Mouse (Mus musculus) lung, embryonic 15.5 days (tissue): ENCODE results near the gene Sarm1. TPM values are rescaled to one million over a fixed set of nuclear protein-coding genes. Genes with fewer than 3 reads are reported as not detected.

Source experiments
- ATAC-seq: fragments of 200-750 bp; cut with Nextera tagmentation; 2 replicates; pipeline ENCODE4 v1.8.0; 2017; ENCODE audit warnings: moderate number of reproducible peaks, borderline replicate concordance; ENCODE audit not compliant: low FRiP score, low TSS enrichment; ENCODE audit errors: extremely low read depth
- H3K27ac ChIP-seq: fragments of 300-500 bp; sonication (generic); 2 replicates; pipeline ENCODE4 v1.5.1; 2015; ENCODE audit warnings: moderate library complexity, mild to moderate bottlenecking, inconsistent platforms
- H3K27me3 ChIP-seq: fragments of 300-500 bp; sonication (generic); 2 replicates; pipeline ENCODE4 v1.6.1; 2015; ENCODE audit warnings: inconsistent platforms
- H3K36me3 ChIP-seq: fragments of 300-500 bp; sonication (generic); 2 replicates; pipeline ENCODE4 v1.6.1; 2015; ENCODE audit warnings: inconsistent platforms
- H3K4me1 ChIP-seq: fragments of 300-500 bp; sonication (generic); 2 replicates; pipeline ENCODE4 v1.6.1; 2015; ENCODE audit warnings: inconsistent platforms
- H3K4me2 ChIP-seq: fragments of 300-500 bp; sonication (generic); 2 replicates; pipeline ENCODE4 v1.6.1; 2015; ENCODE audit warnings: inconsistent platforms, mild to moderate bottlenecking, moderate library complexity
- H3K4me3 ChIP-seq: fragments of 300-500 bp; sonication (generic); 2 replicates; pipeline ENCODE4 v1.5.1; 2015; ENCODE audit warnings: mild to moderate bottlenecking, inconsistent platforms
- H3K9ac ChIP-seq: fragments of 300-500 bp; sonication (generic); 2 replicates; pipeline ENCODE4 v1.6.1; 2015; ENCODE audit warnings: inconsistent platforms
- H3K9me3 ChIP-seq: fragments of 300-500 bp; sonication (generic); 2 replicates; pipeline ENCODE4 v1.6.1; 2016; ENCODE audit warnings: inconsistent platforms
- WGBS: fragments of 180-500 bp; shearing (Covaris S2); methylation state at CpG from one replicate; pipeline ENCODE4 v1.1.7; 2015; 5-methylcytosine and 5-hydroxymethylcytosine counted together
- polyA plus RNA-seq: library from polyadenylated mRNA; unstranded; fragments of >200 nt; fragmentation: Nextera tagmentation; extraction: Ambion mirVana; gene quantifications from 2 replicates; pipeline ENCODE4 v1.2.1, GENCODE M21; 2015

The Sarm1 gene
- polyA plus RNA-seq, 1 experiment from 2014 or later = 0.91 TPM

DNA sequence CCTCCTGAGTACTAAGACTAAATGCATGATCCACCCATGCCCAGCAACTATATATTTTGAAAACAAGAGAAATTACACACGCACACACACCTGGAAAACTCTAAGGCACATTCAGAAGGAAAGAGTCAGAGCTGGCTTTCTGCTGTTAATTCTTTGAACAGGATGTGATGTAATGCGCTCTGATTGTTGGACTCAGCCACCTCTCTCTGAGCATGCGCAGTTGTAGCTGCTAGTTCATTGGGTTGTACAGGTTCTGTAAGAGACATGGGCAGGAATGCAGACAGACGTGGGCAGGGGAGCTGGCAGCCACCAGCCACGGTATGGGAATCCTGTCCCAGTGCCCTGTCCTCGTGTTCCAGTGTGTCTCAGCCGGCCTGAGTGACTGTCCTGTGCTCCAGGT is 43.3 kb downstream of the Sarm1 start:
- Histone ChIP-seq H3K4me3 (no peak overlapping the region), H3K36me3 (no peaks in the 10 kb centered on the region), H3K27ac (no peak overlapping the region), H3K9ac (no peak overlapping the region), H3K27me3 (peaks cover 5% of the 10 kb centered on the region; the same call in 1 of the 2 replicates), H3K4me2 (no peak overlapping the region), H3K4me1 (no peaks in the 10 kb centered on the region), H3K9me3 (no peaks in the 10 kb centered on the region)
- WGBS = 62% methylated on average over 7 of the region's 7 CpGs
- no peak for ATAC-seq

DNA sequence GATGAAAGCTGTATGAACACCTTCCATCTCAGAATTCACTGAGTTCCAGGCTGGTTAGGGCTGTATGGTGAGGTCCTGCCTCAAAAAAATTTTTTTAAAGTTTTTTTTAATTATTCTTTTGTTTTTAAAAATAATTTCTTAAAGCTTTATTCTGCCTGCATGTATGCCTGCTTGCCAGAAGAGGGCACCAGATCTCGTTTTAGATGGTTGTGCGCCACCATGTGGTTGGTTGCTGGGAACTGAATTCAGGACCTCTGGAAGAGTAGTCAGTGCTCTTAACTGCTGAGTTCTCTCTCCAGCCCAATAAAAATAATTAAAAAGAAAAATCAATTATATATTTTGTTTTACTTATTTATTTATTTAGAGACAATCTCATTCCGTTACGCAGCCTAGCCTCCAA is 43.9 kb downstream of the Sarm1 start:
- Histone ChIP-seq H3K4me1 (no peaks in the 10 kb centered on the region), H3K4me3 (no peak overlapping the region), H3K9ac (no peak overlapping the region), H3K27me3 (peaks cover 5% of the 10 kb centered on the region; the same call in 1 of the 2 replicates), H3K9me3 (no peaks in the 10 kb centered on the region), H3K27ac (no peak overlapping the region), H3K4me2 (no peak overlapping the region), H3K36me3 (no peaks in the 10 kb centered on the region)
- ATAC-seq = no peak
- 18% methylated on average over 4 of the region's 4 CpGs for WGBS

DNA sequence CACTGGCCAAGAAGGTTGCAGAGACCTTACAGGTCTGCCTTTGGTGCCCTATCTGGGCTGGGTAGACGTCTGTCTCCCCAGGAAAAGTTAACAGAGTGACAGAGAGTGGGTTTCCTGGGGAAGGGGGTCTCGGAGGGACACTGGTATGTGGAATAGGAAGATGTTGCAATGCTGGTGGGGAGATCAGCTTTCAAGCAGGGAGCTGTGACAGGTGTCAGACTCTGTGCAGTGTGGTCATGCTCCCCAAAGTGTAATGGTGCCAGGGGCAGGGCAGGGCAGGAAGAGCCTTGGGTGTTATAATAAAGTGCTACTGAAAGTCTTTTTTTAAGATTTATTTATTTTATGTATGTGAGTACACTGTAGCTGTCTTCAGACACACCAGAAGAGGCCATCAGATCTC is 47.2 kb downstream of the Sarm1 start:
- H3K4me3 ChIP-seq = no peak overlapping the region
- WGBS = 34% methylated on average over 2 of the region's 2 CpGs
- no peaks in the 10 kb centered on the region for H3K9me3 ChIP-seq
- ATAC-seq = no peak
- no peaks in the 10 kb centered on the region for H3K36me3 ChIP-seq
- H3K4me1 ChIP-seq = no peaks in the 10 kb centered on the region
- H3K27ac ChIP-seq = no peak overlapping the region
- H3K9ac ChIP-seq = no peak overlapping the region
- no peaks in the 10 kb centered on the region for H3K27me3 ChIP-seq
- no peak overlapping the region for H3K4me2 ChIP-seq

DNA sequence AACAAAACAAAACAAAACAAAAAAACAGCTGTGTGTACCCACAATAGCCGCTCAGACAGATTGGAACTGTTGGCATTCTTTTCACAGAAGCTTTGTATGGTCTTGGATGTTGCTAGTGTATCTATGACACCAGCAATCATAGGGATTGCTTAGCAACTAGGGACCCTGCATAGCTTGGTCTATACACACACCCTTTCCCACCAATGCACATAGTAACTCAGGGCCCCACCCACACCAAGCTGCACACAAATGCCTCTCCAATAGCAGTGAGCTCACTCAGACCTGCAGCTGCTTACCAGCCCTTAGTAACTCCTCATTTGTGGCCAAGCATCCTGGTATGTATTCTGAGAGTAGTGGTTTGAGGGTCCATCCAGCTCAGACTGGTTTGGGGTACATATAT is 49.3 kb downstream of the Sarm1 start:
- Histone ChIP-seq H3K9ac (no peak overlapping the region), H3K4me3 (no peak overlapping the region), H3K9me3 (no peaks in the 10 kb centered on the region), H3K4me1 (no peaks in the 10 kb centered on the region), H3K27ac (no peak overlapping the region), H3K27me3 (no peaks in the 10 kb centered on the region), H3K4me2 (no peak overlapping the region), H3K36me3 (no peaks in the 10 kb centered on the region)
- no peak for ATAC-seq
- WGBS = 86% methylated on average over 1 of the region's 1 CpGs

DNA sequence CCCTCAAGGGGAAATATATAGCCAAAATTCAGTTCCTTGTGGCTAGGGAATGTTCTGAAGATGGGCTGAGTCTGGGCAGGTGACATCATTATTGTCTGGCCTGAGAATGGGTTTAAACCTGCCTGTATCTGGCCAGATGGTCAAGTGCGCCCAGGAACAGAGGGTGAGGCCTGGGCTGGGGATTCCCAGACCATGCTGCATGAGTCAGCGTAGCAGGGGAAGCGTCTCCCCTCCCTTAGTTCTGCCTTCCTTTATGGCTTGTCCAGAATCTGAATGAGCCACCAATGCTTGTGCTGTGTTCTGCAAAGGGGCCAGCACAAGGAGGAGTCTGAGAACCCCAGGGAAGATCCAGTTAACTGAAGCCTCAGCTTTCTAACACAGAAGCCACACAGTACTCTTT is 50.4 kb downstream of the Sarm1 start:
- 65% methylated on average over 3 of the region's 3 CpGs for WGBS
- no peaks in the 10 kb centered on the region for H3K4me1 ChIP-seq
- H3K4me3 ChIP-seq = no peak overlapping the region
- H3K27ac ChIP-seq = no peak overlapping the region
- no peaks in the 10 kb centered on the region for H3K36me3 ChIP-seq
- H3K9ac ChIP-seq = no peak overlapping the region
- no peak overlapping the region for H3K4me2 ChIP-seq
- H3K9me3 ChIP-seq = no peaks in the 10 kb centered on the region
- H3K27me3 ChIP-seq = no peaks in the 10 kb centered on the region
- ATAC-seq = no peak

- Histone ChIP-seq H3K4me3 (no peak overlapping the region), H3K4me2 (no peak overlapping the region), H3K36me3 (no peaks in the 10 kb centered on the region), H3K27ac (no peak overlapping the region), H3K27me3 (no peaks in the 10 kb centered on the region), H3K9me3 (no peaks in the 10 kb centered on the region), H3K4me1 (no peaks in the 10 kb centered on the region), H3K9ac (no peak overlapping the region)
- WGBS = 68% methylated on average over 5 of the region's 5 CpGs
- no peak for ATAC-seq
Measured at GRCm38 (mm10) chr11:78443115-78443514, 54.4 kb downstream of the Sarm1 start.

GRCm38 (mm10) chr11:78438399-78438930 is 59.1 kb downstream of the Sarm1 start:
- Histone ChIP-seq H3K27ac (no peak overlapping the region), H3K9ac (no peak overlapping the region), H3K4me3 (no peak overlapping the region), H3K36me3 (no peaks in the 10 kb centered on the region), H3K9me3 (no peaks in the 10 kb centered on the region), H3K4me1 (0 out of 2 replicates have a peak, but pooled peaks cover 7% of the 10 kb centered on the region), H3K27me3 (no peaks in the 10 kb centered on the region), H3K4me2 (no peak overlapping the region)
- ATAC-seq = no peak
- WGBS = 59% methylated on average over 3 of the region's 3 CpGs

- ATAC-seq = no peak
- 70% methylated on average over 7 of the region's 7 CpGs for WGBS
- H3K4me3 ChIP-seq = no peak overlapping the region
- no peaks in the 10 kb centered on the region for H3K9me3 ChIP-seq
- H3K4me2 ChIP-seq = no peak overlapping the region
- H3K27me3 ChIP-seq = no peaks in the 10 kb centered on the region
- H3K27ac ChIP-seq = no peak overlapping the region
- no peak overlapping the region for H3K9ac ChIP-seq
- H3K36me3 ChIP-seq = no peaks in the 10 kb centered on the region
- 0 out of 2 replicates have a peak, but pooled peaks cover 7% of the 10 kb centered on the region for H3K4me1 ChIP-seq
Measured at GRCm38 (mm10) chr11:78437182-78437581, 60.4 kb downstream of the Sarm1 start.

DNA sequence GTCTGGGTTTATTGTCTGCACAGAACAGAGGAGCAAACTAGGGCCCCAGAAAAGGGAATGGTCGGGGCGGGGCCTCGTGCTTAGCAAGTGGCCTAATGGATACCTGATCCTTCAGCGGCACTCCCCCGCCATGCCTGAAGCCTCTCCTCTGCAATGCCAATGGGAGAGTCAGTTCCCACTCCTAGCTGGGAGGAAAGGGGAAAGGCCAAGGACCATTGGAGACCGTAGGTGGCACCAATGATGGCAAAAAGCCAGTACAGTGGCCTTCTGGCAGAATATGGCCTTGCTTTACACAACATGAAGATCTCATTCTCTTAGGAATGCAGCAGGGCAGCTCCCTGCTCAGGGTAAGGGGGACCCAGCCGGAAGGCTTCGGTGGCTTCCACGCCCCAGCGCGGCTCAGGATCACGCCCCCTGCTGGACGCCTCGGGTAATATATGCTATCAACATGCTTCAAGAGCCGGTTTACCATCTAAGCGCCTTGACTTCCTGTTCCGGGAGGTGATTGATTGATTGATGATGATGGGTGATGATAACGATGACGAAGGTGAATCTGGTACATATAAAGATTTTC is 61.7 kb downstream of the Sarm1 start:
- ATAC-seq = 0 out of 2 replicates have a peak, but pooled peaks have one; percentile 31
- Histone ChIP-seq H3K4me2 (peak overlapping the region; percentile 32), H3K36me3 (no peaks in the 10 kb centered on the region), H3K27ac (peak overlapping the region; percentile 2; the same call in 1 of the 2 replicates), H3K4me1 (0 out of 2 replicates have a peak, but pooled peaks cover 7% of the 10 kb centered on the region), H3K9me3 (no peaks in the 10 kb centered on the region), H3K4me3 (no peak overlapping the region), H3K9ac (no peak overlapping the region), H3K27me3 (no peaks in the 10 kb centered on the region)
- WGBS = 4% methylated on average over 19 of the region's 19 CpGs

GRCm38 (mm10) chr11:78434052-78434451 is 63.5 kb downstream of the Sarm1 start:
- Histone ChIP-seq H3K4me1 (0 out of 2 replicates have a peak, but pooled peaks cover 7% of the 10 kb centered on the region), H3K27ac (no peak overlapping the region), H3K4me2 (no peak overlapping the region), H3K36me3 (no peaks in the 10 kb centered on the region), H3K27me3 (no peaks in the 10 kb centered on the region), H3K9me3 (no peaks in the 10 kb centered on the region), H3K9ac (no peak overlapping the region), H3K4me3 (no peak overlapping the region)
- ATAC-seq = no peak
- 47% methylated on average over 4 of the region's 4 CpGs for WGBS

DNA sequence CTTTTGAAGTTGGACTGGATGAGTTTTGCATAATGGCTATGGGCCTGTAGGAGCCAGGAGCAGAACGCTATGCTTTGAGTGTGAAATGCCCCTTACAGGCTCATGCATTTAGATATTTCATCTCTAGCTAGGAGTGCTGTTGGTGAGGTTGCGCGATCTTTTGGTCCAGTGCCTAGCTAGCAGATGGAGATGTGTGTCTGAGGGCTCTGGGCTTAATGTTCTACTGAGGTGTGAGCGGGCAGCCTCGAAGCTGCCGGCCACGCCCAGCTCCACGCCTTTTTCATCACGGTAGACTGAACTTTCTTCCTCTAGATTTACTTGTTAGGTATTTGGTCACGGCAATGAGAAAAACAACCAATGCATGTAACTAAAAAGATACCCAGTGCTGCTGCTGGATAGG is 66.4 kb downstream of the Sarm1 start:
- Histone ChIP-seq H3K4me3 (no peak overlapping the region), H3K27me3 (no peaks in the 10 kb centered on the region), H3K4me2 (no peak overlapping the region), H3K27ac (no peak overlapping the region), H3K9me3 (no peaks in the 10 kb centered on the region), H3K9ac (no peak overlapping the region), H3K4me1 (0 out of 2 replicates have a peak, but pooled peaks cover 7% of the 10 kb centered on the region), H3K36me3 (no peaks in the 10 kb centered on the region)
- ATAC-seq = no peak
- 83% methylated on average over 10 of the region's 10 CpGs for WGBS

DNA sequence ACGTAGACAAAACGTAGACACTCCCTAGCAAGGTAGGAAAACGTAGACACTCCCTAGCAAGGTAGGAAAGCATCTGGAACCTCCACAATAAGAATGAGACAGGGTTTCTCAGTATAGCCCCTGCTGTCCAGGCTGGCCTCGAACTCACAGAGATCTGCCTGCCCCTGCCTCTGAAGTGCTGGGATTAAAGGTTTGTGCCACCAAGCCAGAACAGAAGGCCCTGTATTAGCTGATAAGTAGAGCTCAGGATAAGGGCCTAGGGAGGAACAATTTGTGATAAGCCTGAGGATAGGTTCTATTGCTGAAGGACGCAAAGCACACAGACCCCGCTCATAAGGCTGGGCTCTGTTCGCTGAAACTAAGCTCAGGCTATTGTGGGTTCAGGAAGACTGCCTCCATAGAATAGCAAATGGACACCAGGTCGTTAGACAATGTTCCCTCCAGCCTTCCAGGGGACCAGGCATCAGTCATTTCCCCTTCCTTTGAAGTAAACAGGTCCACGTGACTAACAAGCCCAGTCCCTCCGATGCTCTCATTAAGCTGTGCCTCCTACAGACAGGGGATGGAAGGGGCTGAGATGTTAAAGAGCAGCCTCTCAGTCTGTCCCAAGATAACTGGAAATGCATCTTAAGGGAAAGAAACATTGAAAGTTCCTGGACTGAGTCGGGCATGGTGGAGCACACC is 67.2 kb downstream of the Sarm1 start:
- H3K4me3 ChIP-seq = no peak overlapping the region
- H3K36me3 ChIP-seq = no peaks in the 10 kb centered on the region
- no peaks in the 10 kb centered on the region for H3K9me3 ChIP-seq
- H3K4me2 ChIP-seq = no peak overlapping the region
- no peaks in the 10 kb centered on the region for H3K27me3 ChIP-seq
- H3K4me1 ChIP-seq = no peaks in the 10 kb centered on the region
- no peak overlapping the region for H3K27ac ChIP-seq
- H3K9ac ChIP-seq = no peak overlapping the region
- no peak for ATAC-seq
- 52% methylated on average over 11 of the region's 11 CpGs for WGBS
